In genomic region chr1:86503165-86503747, GRCm38 (mm10) we compare ENCODE assay signal across 8 mouse cellular contexts. TPM values are rescaled to one million over a fixed set of nuclear protein-coding genes. Genes with fewer than 3 reads are reported as not detected.
DNase-seq lines count a peak whose midpoint lies in the region; ATAC-seq and TF ChIP-seq lines count a peak whose summit lies in the region.

No protein-coding gene starts in this region.

- no peaks in the 10 kb centered on the region for H3K9me3 ChIP-seq in ES-E14 (ENCODE audit: control insufficient read depth, insufficient read depth, low read depth, low read length)
- no peaks in the 10 kb centered on the region for H3K9me3 ChIP-seq in forebrain, embryonic 14.5 days (replicated peaks; ENCODE audit: control insufficient read depth, low read length)
- no peaks in the 10 kb centered on the region for H3K9me3 ChIP-seq in midbrain, embryonic 10.5 days (replicated peaks)
- no peaks in the 10 kb centered on the region for H3K9me3 ChIP-seq in stomach, postnatal 0 days (ENCODE audit: control insufficient read depth, low read length)

- ATAC-seq in forebrain, embryonic 14.5 days = peak; percentile 4
- 0 out of 2 replicates have a peak, but pooled peaks have one; percentile 3 for ATAC-seq in stomach, postnatal 0 days (ENCODE audit: low FRiP score, low TSS enrichment)

- peak overlapping the region; percentile 45 to 71 for H3K4me3 ChIP-seq in ES-E14 (ENCODE audit: insufficient read depth in 1 of 2, low read depth in 1 of 2, low read length in 2 of 2, poor library complexity in 1 of 2, severe bottlenecking in 1 of 2)
- peak overlapping the region; percentile 44 for H3K4me3 ChIP-seq in forebrain, embryonic 14.5 days (ENCODE audit: low read depth, low read length)
- H3K4me3 ChIP-seq in midbrain, embryonic 10.5 days = peak overlapping the region; percentile 58
- peak overlapping the region; percentile 45 for H3K4me3 ChIP-seq in stomach, postnatal 0 days (ENCODE audit: low read depth, low read length)

- H3K36me3 ChIP-seq in ES-E14 (ENCODE audit: control insufficient read depth, insufficient read depth, low read length, poor library complexity, severe bottlenecking) = no peaks in the 10 kb centered on the region
- H3K36me3 ChIP-seq in forebrain, embryonic 14.5 days (ENCODE audit: control insufficient read depth, insufficient read depth, low read length) = no peaks in the 10 kb centered on the region
- no peaks in the 10 kb centered on the region for H3K36me3 ChIP-seq in midbrain, embryonic 10.5 days
- H3K36me3 ChIP-seq in stomach, postnatal 0 days (ENCODE audit: control insufficient read depth, insufficient read depth, low read length) = no peaks in the 10 kb centered on the region

- peaks cover 8 to 36% of the 10 kb centered on the region in 2 experiments for H3K4me1 ChIP-seq in ES-E14 (ENCODE audit: control insufficient read depth in 2 of 2, insufficient read depth in 2 of 2, low read length in 2 of 2, poor library complexity in 1 of 2)
- H3K4me1 ChIP-seq in forebrain, embryonic 14.5 days (ENCODE audit: control insufficient read depth, insufficient read depth, low read length) = peaks cover 31% of the 10 kb centered on the region
- peaks cover 79% of the 10 kb centered on the region for H3K4me1 ChIP-seq in midbrain, embryonic 10.5 days
- H3K4me1 ChIP-seq in stomach, postnatal 0 days (replicated peaks; ENCODE audit: control insufficient read depth, insufficient read depth) = peaks cover 26% of the 10 kb centered on the region

- TF ChIP-seq CTCF in stomach, postnatal 0 days (IDR thresholded peaks at IDR 0.05; ENCODE audit: low read depth) = no peak

- no peak for TF ChIP-seq EP300 in stomach, postnatal 0 days (optimal IDR thresholded peaks at IDR 0.05)

- peak overlapping the region; percentile 90 for H3K4me2 ChIP-seq in forebrain, embryonic 14.5 days (ENCODE audit: low read length)
- peak overlapping the region; percentile 63 for H3K4me2 ChIP-seq in stomach, postnatal 0 days (replicated peaks; ENCODE audit: low read depth)

- in situ Hi-C loops in ES-E14 (cut with MboI; ENCODE audit: low sequenced_read_pairs in 2 of 2, unreplicated experiment in 2 of 2) = no loop called here

- H3K27ac ChIP-seq in ES-E14 (ENCODE audit: insufficient read depth, low read depth, low read length, poor library complexity, severe bottlenecking) = peak overlapping the region; percentile 98
- peak overlapping the region; percentile 99 for H3K27ac ChIP-seq in forebrain, embryonic 14.5 days (ENCODE audit: low read depth, low read length)
- peak overlapping the region; percentile 98 for H3K27ac ChIP-seq in midbrain, embryonic 10.5 days (replicated peaks)
- peak overlapping the region; percentile 97 for H3K27ac ChIP-seq in stomach, postnatal 0 days (replicated peaks)

- H3K27me3 ChIP-seq in forebrain, embryonic 14.5 days (replicated peaks; ENCODE audit: control insufficient read depth, insufficient read depth, low read length) = no peaks in the 10 kb centered on the region
- no peaks in the 10 kb centered on the region for H3K27me3 ChIP-seq in midbrain, embryonic 10.5 days (ENCODE audit: low read depth, poor library complexity, severe bottlenecking)
- H3K27me3 ChIP-seq in stomach, postnatal 0 days (ENCODE audit: control insufficient read depth, insufficient read depth, low read length) = no peaks in the 10 kb centered on the region

- 10% methylated on average over 16 of the region's 16 CpGs for WGBS in forebrain, embryonic 14.5 days
- 9% methylated on average over 16 of the region's 16 CpGs for WGBS in midbrain, embryonic 10.5 days
- 21% methylated on average over 16 of the region's 16 CpGs for WGBS in stomach, postnatal 0 days

- peak overlapping the region; percentile 93 for H3K9ac ChIP-seq in ES-E14 (ENCODE audit: insufficient read depth, low read depth, low read length, poor library complexity, severe bottlenecking)
- H3K9ac ChIP-seq in forebrain, embryonic 14.5 days (ENCODE audit: low read length) = peak overlapping the region; percentile 89
- peak overlapping the region; percentile 75 for H3K9ac ChIP-seq in stomach, postnatal 0 days (ENCODE audit: low read length)

- DNase-seq in B cell, adult 2 months = peak; percentile 76 to 78
- DNase-seq in ES-E14 (ENCODE audit: low read depth, low spot score) = peak; percentile 77
- DNase-seq in forebrain, embryonic 14.5 days (ENCODE audit: low spot score) = peak; percentile 53
- DNase-seq in kidney, postnatal 4 days = peak; percentile 64 to 75
- peak; percentile 76 for DNase-seq in midbrain, embryonic 10.5 days (ENCODE audit: low spot score)
- DNase-seq in stomach, postnatal 0 days (ENCODE audit: low spot score) = peak; percentile 78
- DNase-seq in gastrocnemius, postnatal 25 days = no peak
- no peak for DNase-seq in layer of hippocampus, postnatal 36 days

TF ChIP-seq in ES-E14, 5 proteins besides CTCF, POLR2A, EP300 and RAD21:
- TF ChIP-seq ZC3H11A (IDR thresholded peaks at IDR 0.05; ENCODE audit: borderline replicate concordance, low read depth, low read length) (no peak), MAFK (IDR thresholded peaks at IDR 0.05; ENCODE audit: insufficient read depth, low read depth, low read length) (no peak), ZNF384 (IDR thresholded peaks at IDR 0.05; ENCODE audit: low read depth, low read length) (no peak), HCFC1 (IDR thresholded peaks at IDR 0.05; ENCODE audit: borderline replicate concordance, insufficient read depth, low read length) (no peak), CHD2 (IDR thresholded peaks at IDR 0.05; ENCODE audit: low read depth, low read length) (no peak)

RNA-seq across cellular contexts. Expression of gene Ptma, which starts 23.3 kb away (rescaled TPM):
- total RNA-seq in ES-E14 (2012; rRNA removed) = 2,106 and 2,587 TPM in 2 replicates
- 2,309 and 2,480 TPM in 2 replicates for polyA plus RNA-seq in forebrain, embryonic 14.5 days (2014; fragmentation: Nextera tagmentation; extraction: Ambion mirVana)
- polyA plus RNA-seq in midbrain, embryonic 10.5 days (2016; fragmentation: Nextera tagmentation; extraction: Ambion mirVana) = 2,732 and 2,904 TPM in 2 replicates
- polyA plus RNA-seq in stomach, postnatal 0 days (2015; fragmentation: Nextera tagmentation; extraction: Ambion mirVana) = 1,436 and 1,585 TPM in 2 replicates
- 100 to 1,000 TPM; 100 to 129 TPM for total RNA-seq in gastrocnemius, postnatal 25 days (2021)
- 100 to 1,000 TPM; 507 to 508 TPM for total RNA-seq in layer of hippocampus, postnatal 36 days (2021)

Comparison
In these comparisons a context has a peak if more than half of its experiments do, and no peak if none do; other contexts are left out.
1. DNase-seq: peak in B cell, adult 2 months (2 of 2), ES-E14 (single experiment), forebrain, embryonic 14.5 days (single experiment), kidney, postnatal 4 days (2 of 2), midbrain, embryonic 10.5 days (single experiment) and stomach, postnatal 0 days (single experiment); none in gastrocnemius, postnatal 25 days (single experiment) and layer of hippocampus, postnatal 36 days (0 of 2).
2. Peak in every context shown above with its lines, with median percentiles within 50 percentile points of each other: H3K27ac ChIP-seq, H3K4me3 ChIP-seq and H3K9ac ChIP-seq.